Mouse (Mus musculus) midbrain, embryonic 12.5 days (tissue): ENCODE measurements around the gene Supt3. TPM values are rescaled to one million over a fixed set of nuclear protein-coding genes. Genes with fewer than 3 reads are reported as not detected.

Source experiments
- ATAC-seq: fragments of 200-750 bp; cut with Nextera tagmentation; 2 replicates; pipeline ENCODE4 v1.8.0; 2017; ENCODE audit warnings: low read depth, moderate TSS enrichment, moderate library complexity; ENCODE audit not compliant: low FRiP score
- H3K27ac ChIP-seq: fragments of 300-500 bp; sonication (generic); replicated peaks from 2 replicates; pipeline ENCODE4 v1.5.1; 2016; ENCODE audit warnings: mild to moderate bottlenecking
- H3K27me3 ChIP-seq: fragments of 300-500 bp; sonication (generic); 2 replicates; pipeline ENCODE4 v1.6.1; 2016; ENCODE audit warnings: mild to moderate bottlenecking
- H3K36me3 ChIP-seq: fragments of 300-500 bp; sonication (generic); 2 replicates; pipeline ENCODE4 v1.6.1; 2016
- H3K4me1 ChIP-seq: fragments of 300-500 bp; sonication (generic); 2 replicates; pipeline ENCODE4 v1.6.1; 2016
- H3K4me2 ChIP-seq: fragments of 300-500 bp; sonication (generic); replicated peaks from 2 replicates; pipeline ENCODE4 v1.6.1; 2016; ENCODE audit warnings: mild to moderate bottlenecking, moderate library complexity
- H3K4me3 ChIP-seq: fragments of 300-500 bp; sonication (generic); 2 replicates; pipeline ENCODE4 v1.5.1; 2016; ENCODE audit warnings: mild to moderate bottlenecking
- H3K9ac ChIP-seq: fragments of 300-500 bp; sonication (generic); replicated peaks from 2 replicates; pipeline ENCODE4 v1.6.1; 2016; ENCODE audit warnings: mild to moderate bottlenecking, moderate library complexity
- H3K9me3 ChIP-seq: fragments of 300-500 bp; sonication (generic); 2 replicates; pipeline ENCODE4 v1.6.1; 2016; ENCODE audit warnings: mild to moderate bottlenecking
- WGBS: fragments of 180-500 bp; shearing (Covaris S2); methylation state at CpG from one replicate; pipeline ENCODE4 v1.1.7; 2016; 5-methylcytosine and 5-hydroxymethylcytosine counted together
- polyA plus RNA-seq: library from polyadenylated mRNA; unstranded; fragments of >200 nt; fragmentation: Nextera tagmentation; extraction: Ambion mirVana; gene quantifications from 2 replicates; pipeline ENCODE4 v1.2.1, GENCODE M21; 2016

The Supt3 gene
- polyA plus RNA-seq, 1 experiment from 2014 or later: 25.0 TPM

DNA sequence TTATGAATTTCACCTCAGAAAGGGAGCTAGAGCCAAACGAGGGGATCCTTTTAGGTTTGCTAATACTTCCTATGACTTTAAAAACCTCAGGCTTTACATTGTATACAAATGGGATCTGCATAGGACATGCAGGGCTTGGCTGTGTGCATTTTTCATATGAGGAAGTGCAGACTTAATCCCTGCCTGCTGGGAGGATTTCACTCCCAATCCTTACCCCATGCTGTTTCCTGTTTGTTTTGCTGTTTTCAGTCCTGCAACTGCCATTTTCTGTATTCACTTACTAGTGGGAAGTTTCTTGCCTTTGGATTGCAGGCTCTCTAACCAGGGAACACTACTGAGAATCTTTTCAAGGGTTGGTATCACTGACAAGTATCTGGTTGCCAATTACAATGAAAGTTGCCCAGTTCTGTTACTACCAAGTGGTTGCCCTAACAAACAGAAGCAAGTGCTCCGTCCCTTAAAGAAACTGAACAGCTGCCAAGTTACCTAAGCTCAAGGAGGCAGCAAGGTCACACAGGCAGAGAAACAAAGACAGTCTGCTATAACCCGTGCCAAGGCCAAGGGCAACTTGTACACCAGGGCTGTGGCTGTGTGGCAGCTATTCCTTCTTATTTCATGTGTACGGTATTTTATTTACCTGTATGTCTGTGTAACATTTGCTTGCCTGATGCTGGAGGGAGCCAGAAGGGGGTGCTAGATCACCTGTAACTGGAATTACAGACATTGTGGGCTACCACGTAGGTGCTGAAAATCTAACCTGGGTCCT lies 12.2 kb downstream of the Supt3 start:
- Histone ChIP-seq H3K27me3 (no peaks in the 10 kb centered on the region), H3K9me3 (no peaks in the 10 kb centered on the region), H3K4me3 (no peak overlapping the region), H3K27ac (0 out of 2 replicates have a peak overlapping the region, but pooled peaks have one; percentile 10), H3K9ac (no peak overlapping the region), H3K36me3 (peaks cover 4% of the 10 kb centered on the region; the same call in 1 of the 2 replicates), H3K4me1 (0 out of 2 replicates have a peak, but pooled peaks cover 6% of the 10 kb centered on the region), H3K4me2 (no peak overlapping the region)
- no peak for ATAC-seq
- 53% methylated on average over 5 of the region's 5 CpGs for WGBS

GRCm38 (mm10) chr17:44792218-44792917 lies 15.4 kb downstream of the Supt3 start:
- Histone ChIP-seq H3K9me3 (no peaks in the 10 kb centered on the region), H3K27ac (no peak overlapping the region), H3K4me2 (no peak overlapping the region), H3K9ac (no peak overlapping the region), H3K36me3 (peaks cover 4% of the 10 kb centered on the region; the same call in 1 of the 2 replicates), H3K4me1 (0 out of 2 replicates have a peak, but pooled peaks cover 6% of the 10 kb centered on the region), H3K4me3 (no peak overlapping the region), H3K27me3 (no peaks in the 10 kb centered on the region)
- ATAC-seq: no peak
- WGBS: 92% methylated on average over 12 of the region's 12 CpGs

GRCm38 (mm10) chr17:44797331-44797730 lies 20.4 kb downstream of the Supt3 start:
- WGBS: 34% methylated on average over 3 of the region's 3 CpGs
- H3K27ac ChIP-seq: no peak overlapping the region
- H3K4me1 ChIP-seq: no peaks in the 10 kb centered on the region
- no peak for ATAC-seq
- H3K9me3 ChIP-seq: no peaks in the 10 kb centered on the region
- no peak overlapping the region for H3K4me3 ChIP-seq
- H3K36me3 ChIP-seq: no peaks in the 10 kb centered on the region
- no peak overlapping the region for H3K4me2 ChIP-seq
- H3K27me3 ChIP-seq: no peaks in the 10 kb centered on the region
- H3K9ac ChIP-seq: no peak overlapping the region

DNA sequence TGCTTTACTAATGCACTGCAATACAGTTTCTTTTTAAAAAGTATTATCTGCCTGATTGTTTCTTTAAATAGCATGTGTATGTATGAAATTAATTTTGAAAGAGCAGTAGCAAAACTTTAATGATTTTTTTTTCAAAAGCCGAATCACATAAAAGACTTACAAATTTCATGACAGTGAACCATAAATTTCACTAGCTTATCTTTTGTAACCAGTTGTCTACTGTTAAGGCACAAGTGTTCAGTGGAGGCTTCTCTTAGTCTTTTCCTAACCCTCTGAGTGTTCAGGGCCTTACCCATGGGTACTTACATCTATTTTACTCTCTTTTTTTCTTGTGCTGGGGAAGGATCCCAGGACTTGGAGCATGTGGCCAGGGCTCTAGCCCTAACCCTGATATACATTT lies 30.1 kb downstream of the Supt3 start:
- no peak for ATAC-seq
- no peaks in the 10 kb centered on the region for H3K27me3 ChIP-seq
- WGBS: 96% methylated on average over 1 of the region's 1 CpGs

GRCm38 (mm10) chr17:44814508-44815175 lies 37.7 kb downstream of the Supt3 start, which contains the start of gene Runx2:
TSS of gene Runx2 (minus strand) at chr17:44814797.
- no peak within 1 kb of the TSS for H3K9ac ChIP-seq
- 22% methylated on average over 3 of the region's 3 CpGs for WGBS
- no peaks in the 10 kb centered on the region for H3K27me3 ChIP-seq
- H3K36me3 ChIP-seq: no peaks in the 10 kb centered on the region
- H3K27ac ChIP-seq: no peak within 1 kb of the TSS
- H3K4me2 ChIP-seq: no peak within 1 kb of the TSS
- 0 out of 2 replicates have a peak, but pooled peaks cover 5% of the 10 kb centered on the region for H3K4me1 ChIP-seq
- no peak for ATAC-seq
- H3K9me3 ChIP-seq: no peaks in the 10 kb centered on the region
- H3K4me3 ChIP-seq: no peak within 1 kb of the TSS

More for the DNA sequence above, 30.1 kb downstream of the Supt3 start:
- Histone ChIP-seq H3K36me3 (no peaks in the 10 kb centered on the region), H3K4me3 (no peak overlapping the region), H3K9me3 (no peaks in the 10 kb centered on the region), H3K4me2 (no peak overlapping the region), H3K27ac (no peak overlapping the region), H3K9ac (no peak overlapping the region), H3K4me1 (no peaks in the 10 kb centered on the region)

DNA sequence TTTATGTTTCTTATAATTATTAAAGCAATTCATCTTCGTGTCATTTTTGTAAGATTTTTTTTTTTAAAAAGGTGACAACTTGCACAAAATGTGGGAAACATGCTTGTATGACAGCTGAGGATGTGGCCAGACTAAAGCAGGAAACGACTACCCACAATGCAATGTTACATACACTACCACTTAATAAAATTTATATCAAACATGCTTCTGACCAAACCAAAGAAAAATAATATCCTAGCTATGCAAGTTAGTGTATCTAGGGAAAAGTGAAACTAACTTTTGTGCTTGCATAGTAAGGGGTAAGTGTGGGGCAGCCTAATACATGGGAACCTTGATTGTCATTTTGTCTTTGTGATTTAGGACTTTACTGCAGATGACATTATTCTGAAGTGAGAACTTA lies 41.9 kb downstream of the Supt3 start:
- Histone ChIP-seq H3K27ac (no peak overlapping the region), H3K9me3 (no peaks in the 10 kb centered on the region), H3K9ac (no peak overlapping the region), H3K4me1 (0 out of 2 replicates have a peak, but pooled peaks cover 5% of the 10 kb centered on the region), H3K4me3 (no peak overlapping the region), H3K4me2 (no peak overlapping the region), H3K27me3 (no peaks in the 10 kb centered on the region), H3K36me3 (no peaks in the 10 kb centered on the region)
- 89% methylated on average over 2 of the region's 2 CpGs for WGBS
- no peak for ATAC-seq

GRCm38 (mm10) chr17:44819816-44820215 lies 42.9 kb downstream of the Supt3 start:
- WGBS: 69% methylated on average over 4 of the region's 4 CpGs
- Histone ChIP-seq H3K4me3 (no peak overlapping the region), H3K27me3 (no peaks in the 10 kb centered on the region), H3K4me1 (0 out of 2 replicates have a peak, but pooled peaks cover 3% of the 10 kb centered on the region), H3K9ac (no peak overlapping the region), H3K9me3 (no peaks in the 10 kb centered on the region), H3K4me2 (no peak overlapping the region), H3K27ac (no peak overlapping the region), H3K36me3 (no peaks in the 10 kb centered on the region)
- no peak for ATAC-seq

DNA sequence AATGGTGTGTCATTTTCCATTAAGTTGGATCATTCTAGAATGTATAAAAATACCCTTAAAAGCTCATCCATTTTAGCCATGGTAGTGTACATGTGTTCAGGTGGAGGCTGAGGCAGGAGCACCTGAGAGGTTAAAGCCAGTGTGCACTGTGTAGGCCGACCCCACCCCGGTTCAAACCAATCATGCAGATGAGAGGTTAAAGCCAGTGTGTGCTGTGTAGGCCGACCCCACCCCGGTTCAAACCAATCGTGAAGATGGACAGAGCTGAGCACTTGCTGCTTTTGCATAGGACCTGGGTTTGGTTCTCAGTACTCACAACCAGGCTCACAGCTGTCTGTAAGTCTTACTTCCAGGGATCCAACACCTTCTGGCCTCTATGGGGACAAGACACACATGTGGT lies 45.0 kb downstream of the Supt3 start:
- no peaks in the 10 kb centered on the region for H3K9me3 ChIP-seq
- H3K4me1 ChIP-seq: no peaks in the 10 kb centered on the region
- no peak for ATAC-seq
- H3K36me3 ChIP-seq: no peaks in the 10 kb centered on the region
- no peak overlapping the region for H3K4me2 ChIP-seq
- no peak overlapping the region for H3K9ac ChIP-seq
- 86% methylated on average over 5 of the region's 5 CpGs for WGBS
- no peak overlapping the region for H3K27ac ChIP-seq
- H3K27me3 ChIP-seq: no peaks in the 10 kb centered on the region
- H3K4me3 ChIP-seq: no peak overlapping the region

DNA sequence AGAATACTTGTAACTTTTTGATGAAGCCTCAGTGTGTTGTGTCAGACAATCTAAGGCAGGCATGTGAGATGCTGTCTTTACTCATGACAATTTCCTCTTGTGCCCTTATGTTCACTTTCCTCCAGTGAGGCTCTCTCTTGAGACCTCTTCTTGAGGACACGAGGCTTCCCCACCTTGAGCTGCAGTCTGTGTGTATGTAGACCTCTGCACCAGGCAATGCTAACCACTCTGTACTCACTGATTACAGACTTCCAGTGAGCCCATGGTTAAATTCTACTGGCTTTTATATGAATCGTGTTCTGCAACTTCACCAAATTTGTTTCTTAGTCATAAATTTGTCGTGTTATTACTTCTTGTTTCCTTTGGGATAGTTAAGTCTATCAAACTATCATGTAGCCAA lies 50.2 kb downstream of the Supt3 start:
- ATAC-seq: no peak
- Histone ChIP-seq H3K4me2 (no peak overlapping the region), H3K27ac (no peak overlapping the region), H3K4me1 (no peaks in the 10 kb centered on the region), H3K36me3 (no peaks in the 10 kb centered on the region), H3K4me3 (no peak overlapping the region), H3K9me3 (no peaks in the 10 kb centered on the region), H3K9ac (no peak overlapping the region), H3K27me3 (no peaks in the 10 kb centered on the region)
- 86% methylated on average over 3 of the region's 3 CpGs for WGBS

GRCm38 (mm10) chr17:44827964-44828363 lies 51.0 kb downstream of the Supt3 start:
- no peak overlapping the region for H3K4me2 ChIP-seq

DNA sequence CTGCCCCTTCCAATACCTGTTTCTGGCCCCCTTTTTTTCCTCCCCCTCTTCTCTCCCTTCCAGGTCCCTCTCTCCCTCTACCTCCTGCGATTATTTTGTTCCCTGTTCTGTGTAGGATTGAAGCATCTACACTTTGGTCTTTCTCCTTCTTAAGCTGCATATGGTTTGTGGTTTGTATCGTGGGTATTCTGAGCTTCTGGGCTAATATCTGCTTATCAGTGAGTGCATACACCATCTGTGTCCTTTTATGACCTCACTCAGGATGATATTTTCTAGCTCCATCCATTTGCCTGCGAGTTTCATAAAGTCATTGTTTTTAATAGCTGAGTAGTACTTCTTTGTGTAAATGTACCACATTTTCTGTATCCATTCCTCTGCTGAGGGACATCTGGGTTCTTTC lies 52.6 kb downstream of the Supt3 start:
- 88% methylated on average over 3 of the region's 3 CpGs for WGBS
- H3K9me3 ChIP-seq: no peaks in the 10 kb centered on the region
- no peaks in the 10 kb centered on the region for H3K4me1 ChIP-seq
- no peak for ATAC-seq
- no peak overlapping the region for H3K4me3 ChIP-seq
- H3K36me3 ChIP-seq: no peaks in the 10 kb centered on the region
- no peak overlapping the region for H3K9ac ChIP-seq
- no peak overlapping the region for H3K4me2 ChIP-seq
- H3K27me3 ChIP-seq: no peaks in the 10 kb centered on the region
- H3K27ac ChIP-seq: no peak overlapping the region

More at GRCm38 (mm10) chr17:44827964-44828363, 51.0 kb downstream of the Supt3 start:
- Histone ChIP-seq H3K9ac (no peak overlapping the region), H3K4me1 (no peaks in the 10 kb centered on the region), H3K27me3 (no peaks in the 10 kb centered on the region), H3K9me3 (no peaks in the 10 kb centered on the region), H3K27ac (no peak overlapping the region), H3K4me3 (no peak overlapping the region), H3K36me3 (no peaks in the 10 kb centered on the region)
- no peak for ATAC-seq
- 85% methylated on average over 4 of the region's 4 CpGs for WGBS

DNA sequence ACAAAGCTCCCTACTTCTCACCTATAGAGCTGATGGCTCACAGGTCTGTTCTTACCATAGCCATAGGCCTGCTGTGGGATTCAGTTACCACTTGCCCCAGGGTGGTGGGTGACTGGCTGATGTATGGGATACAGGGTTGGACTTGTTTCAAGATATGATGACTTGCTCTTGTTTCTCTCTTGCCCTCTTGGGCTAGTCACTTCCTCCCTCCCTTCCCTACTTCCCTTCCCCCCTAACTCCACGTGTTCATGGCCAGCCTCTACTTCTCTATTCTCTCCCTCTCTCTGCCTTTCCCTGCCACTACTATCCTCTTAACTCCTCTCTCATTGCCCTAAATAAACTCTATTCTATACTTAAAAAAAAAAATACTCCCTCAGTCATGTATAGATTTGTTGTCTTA lies 54.2 kb downstream of the Supt3 start:
- 90% methylated on average over 1 of the region's 1 CpGs for WGBS
- ATAC-seq: no peak

More for the DNA sequence above, 54.2 kb downstream of the Supt3 start:
- H3K4me1 ChIP-seq: no peaks in the 10 kb centered on the region
- no peak overlapping the region for H3K9ac ChIP-seq
- H3K27ac ChIP-seq: no peak overlapping the region
- no peak overlapping the region for H3K4me2 ChIP-seq
- H3K4me3 ChIP-seq: no peak overlapping the region
- no peaks in the 10 kb centered on the region for H3K27me3 ChIP-seq
- H3K9me3 ChIP-seq: no peaks in the 10 kb centered on the region
- H3K36me3 ChIP-seq: no peaks in the 10 kb centered on the region
